Mouse (Mus musculus) layer of hippocampus, postnatal 10 days (tissue): ENCODE results near the gene Hepacam. TPM values are rescaled to one million over a fixed set of nuclear protein-coding genes. Genes with fewer than 3 reads are reported as not detected.

Source experiments
- DNase-seq, 2 experiments: peaks; one replicate each; pipeline ENCODE4 v3.0.0; 2021; ENCODE audit warnings: low spot score in 2 of 2
- total RNA-seq, 2 experiments: library from RNA; stranded (reverse); gene quantifications; 2 replicates each; pipeline ENCODE4 v1.2.3; 2021

Hepacam gene
- total RNA-seq, 2 experiments from 2014 or later, result 66.7 to 72.3 TPM

DNA sequence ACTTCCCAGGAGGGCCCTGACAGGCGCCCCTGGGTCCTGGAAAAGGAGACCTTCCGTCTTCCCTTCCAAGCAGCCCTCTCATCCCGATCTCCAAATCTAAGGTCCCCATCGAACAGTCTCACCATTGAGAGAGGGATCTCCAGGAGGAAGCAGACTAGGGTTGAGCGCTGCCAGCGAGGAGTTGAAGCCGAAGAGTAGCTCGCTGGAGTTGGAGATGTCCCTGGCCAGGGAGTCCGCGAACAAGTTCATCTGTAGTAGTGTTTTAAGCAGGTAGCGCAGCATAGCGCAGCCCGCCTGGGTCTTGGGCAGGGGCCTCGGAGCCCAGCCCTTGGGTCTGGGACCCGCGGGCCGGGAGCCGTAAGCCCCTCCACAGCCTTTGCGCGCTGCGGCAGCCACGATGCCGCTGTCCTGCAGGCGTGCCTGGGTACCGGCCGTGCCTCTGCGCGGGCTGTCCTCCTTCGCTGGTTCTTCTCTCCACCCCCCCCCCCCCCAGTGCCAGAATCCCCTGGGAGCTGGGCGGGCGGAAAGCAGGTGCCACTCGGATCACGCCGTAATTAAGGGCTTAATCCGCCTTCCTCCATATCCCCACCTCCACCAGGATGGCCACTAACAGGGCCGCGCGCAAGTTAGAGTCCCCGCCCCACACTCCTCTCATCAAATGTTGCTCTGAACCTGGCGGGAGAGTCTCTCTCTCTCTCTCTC lies 65.7 kb downstream of the Hepacam start, which contains the start of gene Robo3:
Gene Robo3, minus strand, starts transcription at position 527 of the 702 bp plus-strand sequence.
- DNase-seq, result no peak

GRCm38 (mm10) chr9:37433823-37434560 lies 66.8 kb downstream of the Hepacam start:
- DNase-seq, result no peak

DNA sequence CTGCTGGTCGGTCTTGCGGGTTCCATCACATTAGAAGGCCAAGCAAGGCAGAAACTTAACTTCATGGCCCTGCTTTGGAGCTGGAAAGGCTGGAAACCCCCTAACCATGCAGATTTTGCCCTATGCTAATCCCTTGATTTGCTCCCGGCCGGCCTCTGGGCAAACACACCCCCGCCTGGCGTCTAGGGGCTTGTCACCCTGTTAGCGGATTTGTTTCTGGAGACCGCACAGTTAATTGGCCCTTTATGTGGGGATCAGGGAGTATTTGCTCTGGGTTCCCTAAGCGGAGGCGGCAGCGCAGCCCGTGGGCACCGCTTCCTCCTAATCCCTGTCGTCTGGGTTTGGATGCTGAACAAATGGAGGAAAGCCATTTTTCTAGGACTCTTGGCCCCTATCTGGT lies 67.8 kb downstream of the Hepacam start:
- no peak for DNase-seq

DNA sequence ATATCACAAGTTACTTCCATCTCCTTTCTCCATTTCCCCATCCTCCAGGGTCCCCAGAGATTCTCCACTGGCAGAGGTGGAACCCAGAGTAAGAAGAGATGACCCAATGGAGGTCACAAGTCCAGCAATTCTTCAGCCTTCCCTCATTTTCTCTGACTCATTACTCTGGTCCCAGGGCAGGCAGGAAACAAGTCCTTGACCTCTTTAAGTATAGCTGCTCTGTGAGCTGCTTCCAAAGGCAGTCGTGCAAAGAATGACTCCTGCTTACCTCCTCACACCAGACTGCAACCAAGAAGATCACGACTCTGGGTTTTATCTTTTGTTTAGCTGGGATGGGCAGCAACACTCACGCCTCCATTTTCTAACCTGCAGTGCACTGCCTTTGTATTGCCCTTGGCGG lies 68.5 kb downstream of the Hepacam start:
- no peak for DNase-seq

Other genes with a start within 250 kb of the Hepacam start
- gene Pknox2, start 219.9 kb upstream of the Hepacam start, total RNA-seq, result 10 to 100 TPM; 31.4 to 36.3 TPM
- gene Tmem218, start 159.1 kb upstream of the Hepacam start, total RNA-seq, result 10 to 100 TPM in 1 of 2 experiments, 1 to 10 TPM in 1; 8.9 to 11.5 TPM
- 1 to 10 TPM; 1.2 to 2.0 TPM for gene Slc37a2, start 111.6 kb upstream of the Hepacam start, total RNA-seq
- gene Ccdc15, start 18.9 kb upstream of the Hepacam start, total RNA-seq, result 1 to 10 TPM; 3.1 to 4.0 TPM
- 1 to 10 TPM; 6.9 to 8.3 TPM for gene Robo4, start 34.5 kb downstream of the Hepacam start, total RNA-seq
- 10 to 100 TPM; 14.9 to 22.8 TPM for gene Robo3, start 65.9 kb downstream of the Hepacam start, total RNA-seq
- gene Msantd2, start 122.0 kb downstream of the Hepacam start, total RNA-seq, result 10 to 100 TPM; 24.5 to 29.1 TPM
- 10 to 100 TPM; 30.3 to 31.5 TPM for gene Esam, start 160.7 kb downstream of the Hepacam start, total RNA-seq
- gene Vsig2, start 171.9 kb downstream of the Hepacam start, total RNA-seq, result 1 to 10 TPM; 2.4 to 4.8 TPM
- gene Nrgn, start 185.6 kb downstream of the Hepacam start, total RNA-seq, result 1,000 to 10,000 TPM; 1,430 to 1,457 TPM
- gene Siae, start 188.3 kb downstream of the Hepacam start, total RNA-seq, result 10 to 100 TPM; 10.9 to 12.0 TPM
- gene Spa17, start 246.4 kb downstream of the Hepacam start, total RNA-seq, result 1 to 10 TPM; 2.2 TPM